Mouse (Mus musculus): ENCODE results near the gene Palm3. TPM values are rescaled to one million over a fixed set of nuclear protein-coding genes. Genes with fewer than 3 reads are reported as not detected.

Palm3 gene
- polyA plus RNA-seq (2014; fragmentation: Illumina TruSeq; extraction: RNeasy Lipid Tissue Mini Kit (QIAGEN cat#74804)): 2.5 TPM

DNA sequence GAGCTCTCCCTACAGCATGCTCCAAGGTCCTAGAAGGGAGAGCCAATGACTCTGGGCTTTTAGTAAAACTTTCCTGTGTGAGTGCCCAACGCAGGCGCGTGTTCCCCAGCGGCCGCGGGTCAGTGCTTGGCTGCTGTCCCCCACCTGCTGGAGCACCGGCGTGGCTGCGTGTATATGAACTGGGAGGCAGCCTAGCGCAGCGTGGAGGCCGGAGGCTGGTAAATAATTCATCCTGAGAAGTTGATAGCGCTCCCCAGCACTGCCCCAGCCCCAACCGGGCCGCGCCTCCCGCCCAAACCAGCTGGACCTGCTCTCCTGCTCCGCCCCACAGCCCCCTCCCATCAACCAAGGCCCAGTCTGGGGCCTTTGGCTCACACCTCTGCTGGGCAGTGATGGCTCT is at the start of gene Palm3:
Palm3 (plus strand) TSS at position 376 of the 400 bp plus-strand sequence.

DNA sequence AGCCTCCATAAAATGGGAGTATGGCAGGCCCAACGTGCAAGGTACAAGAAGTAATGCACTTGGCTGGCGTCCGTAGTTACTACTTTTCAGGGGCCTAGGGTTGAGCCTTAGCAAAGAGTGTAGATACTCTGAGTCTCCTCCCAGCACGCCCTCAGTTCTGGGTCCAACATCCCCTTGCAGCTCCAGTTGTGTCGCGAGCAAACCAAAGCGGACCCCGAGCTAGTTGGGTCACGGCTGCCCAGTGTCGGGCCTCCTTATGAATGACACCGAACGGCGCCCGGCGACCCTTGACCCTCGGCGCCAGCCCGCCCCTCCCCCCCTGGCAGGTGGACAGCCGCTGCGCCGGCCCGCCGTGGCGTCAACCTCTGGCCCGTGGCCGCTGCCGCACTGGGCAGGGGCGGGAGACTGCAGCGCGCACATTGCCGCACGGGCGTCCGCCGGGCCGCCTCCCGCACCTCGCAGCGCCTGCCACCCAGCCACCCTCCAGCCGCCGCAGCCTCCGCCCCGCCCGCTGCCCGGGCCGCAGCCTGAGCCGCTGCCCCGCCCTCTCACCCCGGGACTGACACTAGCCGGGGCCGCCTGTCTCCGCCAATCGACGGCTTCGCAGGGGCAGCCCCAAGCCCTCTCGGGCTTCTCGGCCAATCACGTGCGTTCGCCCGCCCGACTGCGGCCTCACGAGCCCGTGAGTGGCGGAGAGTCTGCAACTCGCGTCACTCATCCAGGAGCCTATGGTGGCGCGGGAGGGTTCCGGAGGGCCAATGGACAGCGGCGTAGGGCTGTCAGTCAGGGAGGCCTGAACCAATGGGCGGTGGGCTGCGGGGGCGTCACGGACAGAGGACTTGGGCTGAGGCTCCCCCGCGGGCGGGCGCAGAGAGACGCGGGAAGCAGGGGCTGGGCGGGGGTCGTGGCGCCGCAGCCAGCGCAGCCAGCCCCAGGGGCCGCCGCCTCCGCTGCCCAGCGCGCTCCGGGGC is 48.8 kb upstream of the Palm3 start, which contains the start of gene Prkaca:
Prkaca (plus strand) TSS at position 844 of the 971 bp plus-strand sequence.

DNA sequence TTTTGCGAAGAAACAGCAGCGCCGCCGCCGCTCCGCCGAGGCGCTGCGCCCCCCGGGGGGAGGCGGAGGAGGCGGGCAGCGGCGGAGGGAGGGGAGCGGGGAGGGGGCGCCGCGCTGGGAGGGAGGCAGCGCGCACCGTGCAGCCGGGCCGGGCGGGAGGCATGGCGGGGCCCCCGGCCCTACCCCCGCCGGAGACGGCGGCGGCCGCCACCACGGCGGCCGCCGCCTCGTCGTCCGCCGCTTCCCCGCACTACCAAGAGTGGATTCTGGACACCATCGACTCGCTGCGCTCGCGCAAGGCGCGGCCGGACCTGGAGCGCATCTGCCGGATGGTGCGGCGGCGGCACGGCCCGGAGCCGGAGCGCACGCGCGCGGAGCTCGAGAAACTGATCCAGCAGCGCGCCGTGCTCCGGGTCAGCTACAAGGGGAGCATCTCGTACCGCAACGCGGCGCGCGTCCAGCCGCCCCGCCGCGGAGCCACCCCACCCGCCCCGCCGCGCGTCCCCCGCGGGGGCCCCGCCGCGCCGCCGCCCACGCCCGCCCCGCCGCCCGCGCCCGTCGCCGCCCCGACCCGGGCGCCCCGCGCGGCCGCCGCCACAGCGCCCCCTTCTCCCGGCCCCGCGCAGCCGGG is 23.6 kb upstream of the Palm3 start, which contains the start of gene Samd1:
Samd1 (plus strand) TSS at position 162 of the 631 bp plus-strand sequence.

DNA sequence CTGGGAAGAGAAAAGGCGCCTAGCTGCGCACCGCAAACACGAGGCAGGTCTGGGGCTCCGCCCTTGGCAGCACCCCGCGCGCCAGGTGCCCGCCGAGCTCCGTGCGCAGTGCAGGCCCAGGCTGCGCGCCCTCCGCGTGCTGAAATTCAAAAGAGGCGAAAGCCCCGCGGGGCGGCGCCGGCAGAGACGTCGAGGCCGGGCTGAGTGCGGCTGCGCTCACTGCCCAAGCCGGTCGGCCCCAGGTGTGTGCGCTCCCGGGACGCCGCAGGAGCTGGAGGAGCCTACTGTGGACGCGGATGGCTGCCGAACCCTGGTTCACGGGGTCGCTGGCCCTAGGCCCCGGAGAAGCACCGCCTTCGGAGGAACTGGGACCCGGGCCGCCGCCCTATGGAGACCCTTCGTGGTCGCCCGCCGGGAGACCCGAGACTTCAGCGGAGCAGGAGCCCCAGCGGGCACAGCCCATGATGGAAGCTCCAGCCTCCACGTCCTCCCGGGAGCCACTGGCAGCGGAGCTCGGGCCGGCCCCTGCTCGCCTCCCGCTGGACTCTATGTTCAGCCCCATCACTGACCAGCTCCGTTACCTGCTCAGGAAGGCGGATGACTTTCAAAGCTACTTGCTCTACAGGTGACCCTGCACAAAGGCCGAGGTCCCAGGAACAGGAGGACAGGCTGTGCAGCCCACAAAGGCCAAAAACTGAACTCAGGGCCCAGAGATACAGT is 19.8 kb upstream of the Palm3 start, which contains the start of gene 1700067K01Rik:
1700067K01Rik (plus strand) TSS at position 222 of the 720 bp plus-strand sequence.

GRCm38 (mm10) chr8:84011705-84012498 is 9.4 kb upstream of the Palm3 start, which contains the start of gene 2210011C24Rik:
Gene 2210011C24Rik, minus strand, starts transcription at chr8:84012171.

GRCm38 (mm10) chr8:84042066-84042947 is 21.0 kb downstream of the Palm3 start, which contains the start of gene Il27ra:
Gene Il27ra, minus strand, starts transcription at chr8:84042589.

GRCm38 (mm10) chr8:84044900-84045299 is 23.6 kb downstream of the Palm3 start, which contains the start of gene Rln3:
Gene Rln3, minus strand, starts transcription at chr8:84045000.

DNA sequence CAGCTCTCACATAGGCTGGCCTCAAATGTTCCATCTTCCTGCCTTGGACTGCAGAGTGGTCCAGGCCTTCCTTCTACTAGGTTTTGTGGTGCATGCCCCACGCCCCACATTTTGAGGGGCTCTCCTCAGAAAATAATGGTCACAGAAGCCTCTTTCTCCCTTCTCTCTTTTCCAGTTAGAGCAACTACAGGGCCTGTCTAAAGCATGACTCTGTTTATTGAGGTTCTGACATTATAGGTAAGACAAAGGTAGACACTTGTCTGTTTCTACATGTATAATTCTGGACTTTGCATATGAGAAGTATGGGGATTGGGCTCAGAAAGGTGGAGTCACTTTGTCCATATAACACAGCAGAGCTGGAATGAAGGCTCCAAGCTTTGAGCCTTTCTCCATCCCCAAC is 43.8 kb downstream of the Palm3 start, which contains the start of gene Gm10643:
Gm10643 (minus strand) TSS at position 101 of the 400 bp plus-strand sequence.

DNA sequence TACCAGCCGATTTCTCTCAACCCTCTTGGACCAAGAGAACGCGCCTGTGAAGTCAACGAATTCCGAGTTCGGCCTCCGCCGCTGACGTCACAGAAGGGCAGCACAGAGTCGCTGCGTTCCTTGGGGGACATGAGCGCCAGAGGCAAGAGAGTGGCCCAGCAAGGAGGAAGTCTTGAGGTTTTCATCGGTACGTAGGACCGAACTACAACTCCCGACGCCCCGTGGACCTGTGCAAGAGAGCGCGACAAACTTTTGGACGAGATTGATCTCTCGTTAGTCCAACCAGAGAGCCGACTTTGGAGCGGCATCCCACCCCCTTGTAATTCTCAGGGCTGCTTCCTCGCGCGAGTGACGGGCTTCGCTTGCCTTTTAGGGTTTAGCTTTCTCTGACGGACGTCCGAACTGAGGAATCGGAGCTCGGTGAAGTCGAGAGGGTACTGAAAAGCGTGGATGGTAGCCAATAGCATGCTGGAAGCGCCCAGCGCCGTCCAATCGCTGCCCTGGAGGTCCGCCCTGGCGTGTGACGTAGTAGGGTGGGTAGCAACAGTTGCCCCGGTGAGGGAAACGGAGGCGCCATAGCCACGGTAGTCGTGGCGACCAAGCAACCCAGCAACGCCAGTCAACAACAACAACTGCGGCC is 45.1 kb downstream of the Palm3 start, which contains the start of gene Rfx1:
Rfx1 (plus strand) TSS at position 544 of the 640 bp plus-strand sequence.

Other genes with a start within 250 kb of the Palm3 start
- gene Adgrl1, start 121.4 kb upstream of the Palm3 start, polyA plus RNA-seq (2014; fragmentation: Illumina TruSeq; extraction: RNeasy Lipid Tissue Mini Kit (QIAGEN cat#74804)): 6.3 TPM
- not detected for gene Gm10644, start 66.3 kb upstream of the Palm3 start, polyA plus RNA-seq (2014; fragmentation: Illumina TruSeq; extraction: RNeasy Lipid Tissue Mini Kit (QIAGEN cat#74804))
- 7.4 TPM for gene Asf1b, start 66.0 kb upstream of the Palm3 start, polyA plus RNA-seq (2014; fragmentation: Illumina TruSeq; extraction: RNeasy Lipid Tissue Mini Kit (QIAGEN cat#74804))
- gene Prkaca, start 48.5 kb upstream of the Palm3 start, polyA plus RNA-seq (2014; fragmentation: Illumina TruSeq; extraction: RNeasy Lipid Tissue Mini Kit (QIAGEN cat#74804)): 19.8 TPM
- 2.7 TPM for gene Samd1, start 23.8 kb upstream of the Palm3 start, polyA plus RNA-seq (2014; fragmentation: Illumina TruSeq; extraction: RNeasy Lipid Tissue Mini Kit (QIAGEN cat#74804))
- gene 1700067K01Rik, start 20.0 kb upstream of the Palm3 start, polyA plus RNA-seq (2014; fragmentation: Illumina TruSeq; extraction: RNeasy Lipid Tissue Mini Kit (QIAGEN cat#74804)): not detected
- not detected for gene 2210011C24Rik, start 9.3 kb upstream of the Palm3 start, polyA plus RNA-seq (2014; fragmentation: Illumina TruSeq; extraction: RNeasy Lipid Tissue Mini Kit (QIAGEN cat#74804))
- gene Il27ra, start 21.1 kb downstream of the Palm3 start, polyA plus RNA-seq (2014; fragmentation: Illumina TruSeq; extraction: RNeasy Lipid Tissue Mini Kit (QIAGEN cat#74804)): 0.14 TPM
- gene Rln3, start 23.5 kb downstream of the Palm3 start, polyA plus RNA-seq (2014; fragmentation: Illumina TruSeq; extraction: RNeasy Lipid Tissue Mini Kit (QIAGEN cat#74804)): not detected
- gene Gm10643, start 43.7 kb downstream of the Palm3 start, polyA plus RNA-seq (2014; fragmentation: Illumina TruSeq; extraction: RNeasy Lipid Tissue Mini Kit (QIAGEN cat#74804)): 3.0 TPM
- gene Rfx1, start 45.4 kb downstream of the Palm3 start, polyA plus RNA-seq (2014; fragmentation: Illumina TruSeq; extraction: RNeasy Lipid Tissue Mini Kit (QIAGEN cat#74804)): 0.68 TPM
- 2.8 TPM for gene Dcaf15, start 83.3 kb downstream of the Palm3 start, polyA plus RNA-seq (2014; fragmentation: Illumina TruSeq; extraction: RNeasy Lipid Tissue Mini Kit (QIAGEN cat#74804))
- 0.14 TPM for gene Podnl1, start 104.5 kb downstream of the Palm3 start, polyA plus RNA-seq (2014; fragmentation: Illumina TruSeq; extraction: RNeasy Lipid Tissue Mini Kit (QIAGEN cat#74804))
- gene Cc2d1a, start 126.5 kb downstream of the Palm3 start, polyA plus RNA-seq (2014; fragmentation: Illumina TruSeq; extraction: RNeasy Lipid Tissue Mini Kit (QIAGEN cat#74804)): 0.14 TPM
- not detected for gene 4930432K21Rik, start 126.6 kb downstream of the Palm3 start, polyA plus RNA-seq (2014; fragmentation: Illumina TruSeq; extraction: RNeasy Lipid Tissue Mini Kit (QIAGEN cat#74804))
- not detected for gene Nanos3, start 163.7 kb downstream of the Palm3 start, polyA plus RNA-seq (2014; fragmentation: Illumina TruSeq; extraction: RNeasy Lipid Tissue Mini Kit (QIAGEN cat#74804))
- not detected for gene Zswim4, start 215.6 kb downstream of the Palm3 start, polyA plus RNA-seq (2014; fragmentation: Illumina TruSeq; extraction: RNeasy Lipid Tissue Mini Kit (QIAGEN cat#74804))
- not detected for gene D8Ertd738e, start 228.2 kb downstream of the Palm3 start, polyA plus RNA-seq (2014; fragmentation: Illumina TruSeq; extraction: RNeasy Lipid Tissue Mini Kit (QIAGEN cat#74804))
- gene Mri1, start 235.9 kb downstream of the Palm3 start, polyA plus RNA-seq (2014; fragmentation: Illumina TruSeq; extraction: RNeasy Lipid Tissue Mini Kit (QIAGEN cat#74804)): 3.2 TPM
- gene Ccdc130, start 248.9 kb downstream of the Palm3 start, polyA plus RNA-seq (2014; fragmentation: Illumina TruSeq; extraction: RNeasy Lipid Tissue Mini Kit (QIAGEN cat#74804)): 2.2 TPM